ENCODE assay signal across 14 mouse cellular contexts in the genomic region with DNA sequence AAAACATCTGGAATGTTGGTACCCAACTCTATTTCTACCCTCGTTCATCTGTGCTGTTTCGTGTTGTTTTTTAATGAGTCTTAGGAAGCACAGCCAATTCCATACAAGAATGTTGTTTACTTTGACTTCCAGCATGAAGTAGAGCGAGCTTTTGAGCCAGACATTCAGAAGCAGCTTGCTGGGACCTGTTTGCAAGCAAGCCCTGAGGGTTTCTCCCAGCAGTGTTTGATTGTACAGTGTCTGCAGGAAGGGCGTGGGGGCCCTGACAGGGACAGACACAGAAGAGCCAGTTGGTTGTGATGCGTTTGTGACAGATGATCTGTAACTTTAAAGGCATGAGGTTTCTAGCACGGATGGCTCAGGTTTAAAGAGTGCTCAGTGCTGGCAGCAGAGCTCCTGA. TPM values are rescaled to one million over a fixed set of nuclear protein-coding genes. Genes with fewer than 3 reads are reported as not detected.
DNase-seq lines count a peak whose midpoint lies in the region; ATAC-seq and TF ChIP-seq lines count a peak whose summit lies in the region.
"Had no signal": no experiment of that assay in that cellular context is flagged by ENCODE, and none has a peak within 500 bp of the region (broad histone marks: within the 10 kb centered on the region; RNA-seq: fewer than 3 reads in every experiment).

No protein-coding gene starts in this region.

- no peak overlapping the region for H3K27ac ChIP-seq in kidney, embryonic 14.5 days (ENCODE audit: low read depth, low read length)
- peak overlapping the region; percentile 2; the same call in 1 of the 2 replicates for H3K27ac ChIP-seq in ES-Bruce4 (ENCODE audit: insufficient read depth, low read length)
- H3K27ac ChIP-seq in cortical plate, adult 2 months (ENCODE audit: insufficient read depth, low read length): 0 out of 2 replicates have a peak overlapping the region, but pooled peaks have one; percentile 16
- H3K27ac ChIP-seq in kidney, embryonic 15.5 days: peak overlapping the region; percentile 48
- H3K27ac ChIP-seq: forebrain, embryonic 13.5 days had no signal

- H3K4me2 ChIP-seq in kidney, embryonic 14.5 days (replicated peaks; ENCODE audit: low read depth, low read length): no peak overlapping the region
- no peak overlapping the region for H3K4me2 ChIP-seq in kidney, embryonic 15.5 days
- H3K4me2 ChIP-seq: forebrain, embryonic 13.5 days; heart, embryonic 12.5 days had no signal

- TF ChIP-seq POLR2A in ES-Bruce4 (IDR thresholded peaks at IDR 0.05; ENCODE audit: insufficient read depth, low read length): no peak
- TF ChIP-seq POLR2A in cortical plate, adult 2 months (IDR thresholded peaks at IDR 0.05; ENCODE audit: extremely low read depth, insufficient read depth, low read length): no peak

- TF ChIP-seq EP300 in ES-Bruce4 (IDR thresholded peaks at IDR 0.05; ENCODE audit: insufficient read depth, low read depth, low read length): peak; percentile 69; the same call in 1 of the 2 replicates

- peak; percentile 33 for DNase-seq in kidney, adult 18-20 months
- DNase-seq in spleen, postnatal 14 days (ENCODE audit: low spot score in 2 of 2): no peak
- DNase-seq in thymus, postnatal 14 days: no peak
- DNase-seq in thymus, adult 18-20 months: no peak
- DNase-seq: lung, postnatal 4 days; thymus, adult 2 months had no signal

- H3K9ac ChIP-seq in kidney, embryonic 14.5 days (ENCODE audit: low read depth, low read length): no peak overlapping the region
- no peak overlapping the region for H3K9ac ChIP-seq in ES-Bruce4 (ENCODE audit: low read depth, poor library complexity, severe bottlenecking)
- no peak overlapping the region for H3K9ac ChIP-seq in kidney, embryonic 15.5 days
- H3K9ac ChIP-seq: forebrain, embryonic 13.5 days; heart, embryonic 12.5 days had no signal

- TF ChIP-seq CTCF in ES-Bruce4 (IDR thresholded peaks at IDR 0.05; ENCODE audit: low read depth, low read length): no peak
- no peak for TF ChIP-seq CTCF in cortical plate, adult 2 months (IDR thresholded peaks at IDR 0.05; ENCODE audit: extremely low read depth, insufficient read depth, low read length)

- 59% methylated on average over 6 of the region's 6 CpGs for WGBS in kidney, embryonic 14.5 days
- 52% methylated on average over 6 of the region's 6 CpGs for WGBS in kidney, embryonic 15.5 days

- ATAC-seq in kidney, embryonic 14.5 days (ENCODE audit: low FRiP score, low TSS enrichment): no peak
- no peak for ATAC-seq in kidney, embryonic 15.5 days (replicated peaks; ENCODE audit: low FRiP score)
- ATAC-seq: forebrain, embryonic 13.5 days had no signal

- peaks cover 60% of the 10 kb centered on the region for H3K36me3 ChIP-seq in kidney, embryonic 14.5 days (ENCODE audit: control insufficient read depth, insufficient read depth, low read length)
- H3K36me3 ChIP-seq in ES-Bruce4 (ENCODE audit: control insufficient read depth, insufficient read depth, low read length, poor library complexity, severe bottlenecking): peaks cover 11% of the 10 kb centered on the region
- peaks cover 83% of the 10 kb centered on the region for H3K36me3 ChIP-seq in kidney, embryonic 15.5 days

- no peaks in the 10 kb centered on the region for H3K27me3 ChIP-seq in kidney, embryonic 14.5 days (ENCODE audit: control insufficient read depth, insufficient read depth, low read length)
- no peaks in the 10 kb centered on the region for H3K27me3 ChIP-seq in ES-Bruce4 (ENCODE audit: control insufficient read depth, insufficient read depth, low read length, poor library complexity, severe bottlenecking)
- H3K27me3 ChIP-seq in kidney, embryonic 15.5 days: no peaks in the 10 kb centered on the region
- H3K27me3 ChIP-seq: CH12.LX; forebrain, embryonic 13.5 days; heart, embryonic 12.5 days had no signal

- no peaks in the 10 kb centered on the region for H3K9me3 ChIP-seq in kidney, embryonic 14.5 days (ENCODE audit: control insufficient read depth, low read length)
- no peaks in the 10 kb centered on the region for H3K9me3 ChIP-seq in ES-Bruce4 (replicated peaks; ENCODE audit: control insufficient read depth, insufficient read depth, low read length, poor library complexity, severe bottlenecking)
- H3K9me3 ChIP-seq in kidney, embryonic 15.5 days (replicated peaks): no peaks in the 10 kb centered on the region
- H3K9me3 ChIP-seq: forebrain, embryonic 13.5 days; heart, embryonic 12.5 days had no signal

- H3K4me1 ChIP-seq in kidney, embryonic 14.5 days (ENCODE audit: control insufficient read depth, insufficient read depth, low read length): no peaks in the 10 kb centered on the region
- H3K4me1 ChIP-seq in ES-Bruce4 (ENCODE audit: control insufficient read depth, insufficient read depth, low read length): no peaks in the 10 kb centered on the region
- H3K4me1 ChIP-seq in cortical plate, adult 2 months (ENCODE audit: control insufficient read depth, insufficient read depth, low read length): peaks cover 6% of the 10 kb centered on the region; the same call in 1 of the 2 replicates
- H3K4me1 ChIP-seq in kidney, embryonic 15.5 days: peaks cover 13% of the 10 kb centered on the region
- H3K4me1 ChIP-seq: forebrain, embryonic 13.5 days had no signal

- no peak overlapping the region for H3K4me3 ChIP-seq in kidney, embryonic 14.5 days (ENCODE audit: low read length)
- no peak overlapping the region for H3K4me3 ChIP-seq in ES-Bruce4 (ENCODE audit: low read depth, low read length)
- H3K4me3 ChIP-seq in cortical plate, adult 2 months (ENCODE audit: insufficient read depth, low read length): no peak overlapping the region
- H3K4me3 ChIP-seq in kidney, embryonic 15.5 days (replicated peaks): no peak overlapping the region
- H3K4me3 ChIP-seq: forebrain, embryonic 13.5 days; heart, embryonic 12.5 days; myocyte had no signal

RNA-seq across cellular contexts. Expression of gene Psen1, which starts 33.3 kb away (rescaled TPM):
- 43.2 and 72.9 TPM in 2 replicates for polyA plus RNA-seq in kidney, embryonic 14.5 days (2014; fragmentation: Nextera tagmentation; extraction: Ambion mirVana)
- polyA plus RNA-seq in ES-Bruce4 (2011; ENCODE audit: insufficient read depth, insufficient read length, low read depth, missing spikeins): 49.5 and 55.4 TPM in 2 replicates
- 33.8 and 37.7 TPM in 2 replicates for polyA plus RNA-seq in cortical plate, adult 2 months (2012; rRNA removed)
- polyA plus RNA-seq in kidney, embryonic 15.5 days (2015; fragmentation: Nextera tagmentation; extraction: Ambion mirVana): 63.3 and 63.5 TPM in 2 replicates

RNA-seq across cellular contexts. Expression of gene Papln, which starts 42.2 kb away (rescaled TPM):
- polyA plus RNA-seq in kidney, embryonic 14.5 days (2014; fragmentation: Nextera tagmentation; extraction: Ambion mirVana): 0.31 and 0.53 TPM in 2 replicates
- polyA plus RNA-seq in ES-Bruce4 (2011; ENCODE audit: insufficient read depth, insufficient read length, low read depth, missing spikeins): 0.67 and 0.85 TPM in 2 replicates
- 3.0 and 3.4 TPM in 2 replicates for polyA plus RNA-seq in cortical plate, adult 2 months (2012; rRNA removed)
- polyA plus RNA-seq in kidney, embryonic 15.5 days (2015; fragmentation: Nextera tagmentation; extraction: Ambion mirVana): 2.0 and 2.1 TPM in 2 replicates
